Mouse (Mus musculus) ES-E14 (cell line): ENCODE measurements at regions not wholly inside any gene's neighbourhood (a gene's known extent, or its start where the extent isn't known, plus 50 kb on each side); places are given as distances from the start of the nearest gene placed in this dataset.

Experiments used
- DNase-seq: peaks from one replicate; pipeline ENCODE4 v3.0.0-alpha.2; 2013; ENCODE audit warnings: low read depth, low spot score
- H3K27ac ChIP-seq: 2 replicates; pipeline ENCODE4 v1.5.1; 2012; ENCODE audit warnings: low read depth, mild to moderate bottlenecking, low read length, moderate library complexity, mixed read lengths; ENCODE audit not compliant: poor library complexity, insufficient read depth, severe bottlenecking
- H3K36me3 ChIP-seq: 2 replicates; pipeline ENCODE4 v1.6.1; 2012; ENCODE audit warnings: mild to moderate bottlenecking, low read length, moderate library complexity, mixed read lengths; ENCODE audit not compliant: control insufficient read depth, poor library complexity, insufficient read depth, severe bottlenecking
- H3K4me1 ChIP-seq, 2 experiments: fragments of 150-350 bp in 1 of 2; sonication (generic) in 1 of 2; 2 replicates each; pipeline ENCODE4 v1.6.1; 2012; ENCODE audit warnings: low read length in 2 of 2, mild to moderate bottlenecking in 1 of 2, mixed read lengths in 1 of 2; ENCODE audit not compliant: control insufficient read depth in 2 of 2, insufficient read depth in 2 of 2, poor library complexity in 1 of 2
- H3K4me3 ChIP-seq, 2 experiments: fragments of 150-350 bp in 1 of 2; sonication (generic) in 1 of 2; 2 replicates each; pipeline ENCODE4 v1.5.1; 2012; ENCODE audit warnings: low read length in 2 of 2, low read depth in 1 of 2, mild to moderate bottlenecking in 1 of 2, mixed read lengths in 1 of 2; ENCODE audit not compliant: insufficient read depth in 1 of 2, poor library complexity in 1 of 2, severe bottlenecking in 1 of 2
- H3K9ac ChIP-seq: 2 replicates; pipeline ENCODE4 v1.6.1; 2012; ENCODE audit warnings: low read depth, mild to moderate bottlenecking, low read length, mixed read lengths; ENCODE audit not compliant: poor library complexity, insufficient read depth, severe bottlenecking
- H3K9me3 ChIP-seq: fragments of 150-350 bp; sonication (generic); 2 replicates; pipeline ENCODE4 v1.6.1; 2012; ENCODE audit warnings: low read depth, mild to moderate bottlenecking, low read length; ENCODE audit not compliant: control insufficient read depth, insufficient read depth
- CHD2 ChIP-seq: IDR thresholded peaks from 2 replicates; pipeline ENCODE4 v1.6.1; 2014; ENCODE audit warnings: mild to moderate bottlenecking, low read depth, low read length, inconsistent platforms
- HCFC1 ChIP-seq: IDR thresholded peaks from 2 replicates; pipeline ENCODE4 v1.6.1; 2012; ENCODE audit warnings: low read length, inconsistent platforms, borderline replicate concordance; ENCODE audit not compliant: insufficient read depth
- MAFK ChIP-seq: IDR thresholded peaks from 2 replicates; pipeline ENCODE4 v1.6.1; 2014; ENCODE audit warnings: mild to moderate bottlenecking, low read depth, low read length, inconsistent platforms; ENCODE audit not compliant: insufficient read depth
- ZC3H11A ChIP-seq: IDR thresholded peaks from 2 replicates; pipeline ENCODE4 v1.6.1; 2012; ENCODE audit warnings: low read depth, mild to moderate bottlenecking, inconsistent platforms, low read length, borderline replicate concordance
- ZNF384 ChIP-seq: IDR thresholded peaks from 2 replicates; pipeline ENCODE4 v1.6.1; 2012; ENCODE audit warnings: low read depth, low read length, inconsistent platforms
- in situ Hi-C, 2 experiments: fragments of 600-800 bp; cut with MboI; formaldehyde crosslinking; loops; one replicate each; pipeline ENCODE4 v1.15.1; 2025; ENCODE audit warnings: low sequenced_read_pairs in 2 of 2, inconsistent platforms in 1 of 2; ENCODE audit not compliant: unreplicated experiment in 2 of 2

DNA sequence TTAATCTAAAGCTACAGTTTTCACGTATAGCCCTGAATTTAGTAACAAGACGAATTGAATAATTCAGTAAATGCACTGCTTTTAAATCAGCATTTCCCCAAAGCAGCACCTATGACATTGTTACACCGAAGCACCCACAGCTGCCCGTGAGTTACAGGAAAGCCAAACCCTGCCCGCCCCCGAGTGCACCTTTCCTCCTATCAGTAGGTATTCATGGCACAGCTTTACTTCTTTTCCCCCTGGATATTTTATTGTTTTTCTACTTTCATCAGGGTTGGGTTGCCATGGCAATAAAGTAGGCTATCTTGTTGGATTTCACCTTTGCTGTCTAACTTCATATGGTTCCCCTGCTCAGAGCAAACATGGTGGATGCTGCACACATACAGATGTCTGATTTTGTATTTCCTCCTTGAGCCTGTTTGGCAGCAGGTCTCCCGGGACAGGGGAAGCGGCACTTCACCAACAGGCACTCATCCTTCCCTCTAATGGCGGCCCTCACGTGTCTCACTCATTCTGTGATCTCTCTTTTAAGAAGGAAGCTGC lies 273.5 kb downstream of the Amy2a5 start:
- in situ Hi-C loops: no loop called here
- Histone ChIP-seq H3K9ac (no peak overlapping the region), H3K4me1 (no peaks in the 10 kb centered on the region), H3K9me3 (no peaks in the 10 kb centered on the region), H3K27ac (no peak overlapping the region), H3K4me3 (no peak overlapping the region), H3K36me3 (no peaks in the 10 kb centered on the region)
- DNase-seq: no peak
- TF ChIP-seq MAFK (no peak), ZC3H11A (no peak), ZNF384 (no peak), CHD2 (no peak), HCFC1 (no peak)

DNA sequence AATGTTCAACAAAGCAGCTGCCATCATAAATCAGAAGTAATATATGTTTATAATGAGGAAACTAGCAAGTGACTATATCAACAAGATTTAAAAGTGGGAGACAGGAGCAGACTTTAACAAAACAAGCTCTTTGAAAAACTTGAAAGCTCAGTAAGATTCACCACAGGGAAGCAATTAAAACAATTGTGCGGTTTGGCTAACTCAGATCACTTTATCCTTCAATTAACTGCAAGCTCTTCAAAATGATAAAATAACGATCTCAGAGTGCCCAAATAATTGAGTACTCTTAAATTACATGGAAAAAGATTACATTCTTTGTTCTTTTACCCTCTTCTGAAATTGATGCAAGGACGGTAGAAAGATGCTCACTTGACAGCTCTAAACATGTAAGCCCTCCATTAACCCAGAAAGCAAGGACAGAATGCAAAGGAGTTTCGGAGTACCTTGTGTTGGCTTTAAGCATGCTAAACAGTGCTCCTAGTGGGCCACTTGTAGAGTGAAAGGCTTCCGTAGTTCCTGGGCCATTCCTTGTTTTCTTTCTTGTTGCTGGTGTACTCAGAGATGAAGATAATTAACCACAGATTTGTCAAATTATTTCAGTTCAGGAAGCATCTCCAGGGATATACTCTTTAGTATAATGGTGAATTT lies 305.1 kb downstream of the Amy2a5 start:
- in situ Hi-C loops: no loop called here

DNA sequence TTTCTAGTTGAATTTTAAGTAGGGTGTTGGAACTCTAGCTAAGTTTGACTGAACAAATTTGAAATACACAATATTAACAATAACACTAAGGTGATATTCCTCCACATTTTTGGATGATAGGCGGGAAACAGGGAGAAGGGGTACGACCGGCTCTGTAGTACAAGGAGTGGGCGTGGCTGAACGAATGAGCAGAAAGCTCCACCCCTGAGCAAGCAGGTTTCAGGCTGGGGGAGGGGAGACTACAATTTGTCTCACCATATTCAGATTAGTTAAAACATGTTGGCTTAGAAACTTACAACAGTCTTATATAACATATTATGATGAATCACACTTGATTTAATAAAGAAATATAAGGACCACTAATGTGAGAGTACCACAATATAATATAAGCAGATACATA lies 306.4 kb downstream of the Amy2a5 start:
- no peak for TF ChIP-seq CHD2
- no peak for TF ChIP-seq MAFK
- no peak for TF ChIP-seq ZNF384
- TF ChIP-seq ZC3H11A: no peak
- TF ChIP-seq HCFC1: no peak

More for the DNA sequence above, 305.1 kb downstream of the Amy2a5 start:
- peaks cover 0 to 11% of the 10 kb centered on the region in 2 experiments; a peak in 3 of 4 replicates for H3K4me1 ChIP-seq
- no peak overlapping the region for H3K9ac ChIP-seq
- H3K27ac ChIP-seq: no peak overlapping the region
- peak; percentile 27 for DNase-seq
- H3K9me3 ChIP-seq: no peaks in the 10 kb centered on the region
- no peaks in the 10 kb centered on the region for H3K36me3 ChIP-seq
- H3K4me3 ChIP-seq: no peak overlapping the region
- TF ChIP-seq CHD2 (no peak), ZC3H11A (no peak)

DNA sequence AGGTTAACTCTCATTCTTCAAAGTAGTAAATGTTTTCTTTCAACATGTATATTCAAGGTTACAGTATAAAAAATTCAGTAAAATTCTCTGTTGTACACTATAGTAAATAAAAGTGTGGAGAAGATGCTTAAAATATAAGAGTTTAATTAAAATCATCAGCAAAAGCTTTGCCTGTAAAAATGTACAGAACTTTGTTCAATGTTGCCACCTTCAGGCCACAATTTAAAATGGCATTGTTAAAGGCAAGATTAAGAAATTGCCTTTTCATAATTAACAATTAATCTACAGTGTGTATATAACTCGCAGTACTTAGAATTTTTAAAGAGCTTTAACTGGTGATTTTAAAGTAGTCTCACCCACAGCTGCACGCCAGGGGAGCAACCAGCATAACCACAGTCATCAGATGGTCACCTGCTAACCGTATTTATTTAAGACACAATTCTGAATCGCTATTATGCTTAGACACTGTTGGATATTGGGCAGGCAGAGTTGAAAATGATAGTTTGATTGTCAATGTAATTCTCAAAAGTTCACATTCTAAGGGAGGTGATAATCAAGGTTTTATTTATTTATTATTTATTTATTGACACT lies 316.5 kb downstream of the Amy2a5 start:
- no peaks in the 10 kb centered on the region for H3K9me3 ChIP-seq
- H3K4me1 ChIP-seq: no peaks in the 10 kb centered on the region
- no peak overlapping the region for H3K9ac ChIP-seq
- H3K4me3 ChIP-seq: no peak overlapping the region
- in situ Hi-C loops: no loop called here
- H3K36me3 ChIP-seq: no peaks in the 10 kb centered on the region
- no peak for DNase-seq
- TF ChIP-seq HCFC1 (no peak), ZNF384 (no peak), CHD2 (no peak), ZC3H11A (no peak), MAFK (no peak)
- no peak overlapping the region for H3K27ac ChIP-seq

More for the DNA sequence above, 306.4 kb downstream of the Amy2a5 start:
- Histone ChIP-seq H3K9ac (no peak overlapping the region), H3K4me3 (peak overlapping the region in 1 of 2 experiments; percentile 44; a peak in 1 of 4 replicates), H3K4me1 (peaks cover 0 to 11% of the 10 kb centered on the region in 2 experiments; a peak in 3 of 4 replicates), H3K9me3 (no peaks in the 10 kb centered on the region), H3K36me3 (no peaks in the 10 kb centered on the region), H3K27ac (no peak overlapping the region; the same call in 1 of the 2 replicates)
- in situ Hi-C loops: no loop called here
- peak; percentile 36 for DNase-seq
